Comparison of ENCODE assay signal across 15 mouse cellular contexts in genomic region chr14:118834313-118834712, GRCm38 (mm10). TPM values are rescaled to one million over a fixed set of nuclear protein-coding genes. Genes with fewer than 3 reads are reported as not detected.
A peak's percentile ranks its signal among the peaks of the same experiment; 100 is the strongest.
DNase-seq lines count a peak whose midpoint lies in the region; ATAC-seq and TF ChIP-seq lines count a peak whose summit lies in the region.
"Had no signal": no experiment of that assay in that cellular context is flagged by ENCODE, and none has a peak within 500 bp of the region (broad histone marks: within the 10 kb centered on the region; RNA-seq: fewer than 3 reads in every experiment).

No protein-coding gene starts in this region.

- TF ChIP-seq POLR2A in CH12.LX (IDR thresholded peaks at IDR 0.05; ENCODE audit: low read depth, low read length): no peak

- in situ Hi-C loops in CH12.LX (cut with MboI; ENCODE audit: low pct_ligation_motif_present, low pct_unique_long_range_greater_than_20kb, low sequenced_read_pairs): no loop called here

- no peak for TF ChIP-seq CTCF in CH12.LX (conservative IDR thresholded peaks at IDR 0.05 in 1 of 2, IDR thresholded peaks at IDR 0.05 in 1 of 2; ENCODE audit: low read depth in 2 of 2, low read length in 2 of 2)

- no peaks in the 10 kb centered on the region for H3K9me3 ChIP-seq in hindbrain, embryonic 10.5 days
- H3K9me3 ChIP-seq in hindbrain, embryonic 13.5 days: no peaks in the 10 kb centered on the region
- no peaks in the 10 kb centered on the region for H3K9me3 ChIP-seq in CH12.LX (replicated peaks; ENCODE audit: low read length)
- H3K9me3 ChIP-seq in midbrain, embryonic 16.5 days (replicated peaks; ENCODE audit: control insufficient read depth, low read length, poor library complexity, severe bottlenecking): no peaks in the 10 kb centered on the region

- H3K79me2 ChIP-seq in CH12.LX (replicated peaks; ENCODE audit: control insufficient read depth, extremely low read depth, insufficient read depth, poor library complexity, severe bottlenecking): no peaks in the 10 kb centered on the region

- H3K4me3 ChIP-seq in hindbrain, embryonic 10.5 days: no peak overlapping the region
- H3K4me3 ChIP-seq in hindbrain, embryonic 13.5 days: no peak overlapping the region
- H3K4me3 ChIP-seq in CH12.LX (replicated peaks in 1 of 3; ENCODE audit: low read depth in 2 of 3, low read length in 2 of 3, poor library complexity in 1 of 3): no peak overlapping the region
- H3K4me3 ChIP-seq in midbrain, embryonic 16.5 days (ENCODE audit: low read depth, low read length): no peak overlapping the region

- no peak overlapping the region for H3K4me2 ChIP-seq in hindbrain, embryonic 13.5 days
- H3K4me2 ChIP-seq in CH12.LX (ENCODE audit: insufficient read depth, low read depth, poor library complexity, severe bottlenecking): peak overlapping the region; percentile 13; the same call in 1 of the 2 replicates
- H3K4me2 ChIP-seq in midbrain, embryonic 16.5 days (ENCODE audit: low read length): no peak overlapping the region

- peak; percentile 22 for DNase-seq in hindbrain, embryonic 10.5 days (ENCODE audit: low spot score)
- no peak for DNase-seq in CH12.LX (ENCODE audit: extremely low read depth)
- peak; percentile 13 for DNase-seq in skeletal muscle tissue, adult 2 months (ENCODE audit: low read depth, low spot score)
- DNase-seq in testis, postnatal 14 days (ENCODE audit: low spot score): no peak
- DNase-seq in layer of hippocampus, postnatal 14 days (ENCODE audit: low spot score in 2 of 2): no peak
- DNase-seq: adrenal gland, postnatal 36 days; cerebellum, adult 2 months; heart, postnatal 14 days; lung, postnatal 14 days had no signal

- H3K27me3 ChIP-seq in hindbrain, embryonic 10.5 days (ENCODE audit: insufficient read depth, poor library complexity, severe bottlenecking): no peaks in the 10 kb centered on the region; the same call in 1 of the 2 replicates
- peaks cover 3% of the 10 kb centered on the region; the same call in 1 of the 2 replicates for H3K27me3 ChIP-seq in hindbrain, embryonic 13.5 days
- H3K27me3 ChIP-seq in CH12.LX (replicated peaks): no peaks in the 10 kb centered on the region
- H3K27me3 ChIP-seq in midbrain, embryonic 16.5 days (ENCODE audit: control insufficient read depth, insufficient read depth, low read depth, low read length): no peaks in the 10 kb centered on the region
- H3K27me3 ChIP-seq: Patski had no signal

- WGBS in hindbrain, embryonic 10.5 days: 9% methylated on average over 7 of the region's 7 CpGs
- 7% methylated on average over 7 of the region's 7 CpGs for WGBS in hindbrain, embryonic 13.5 days
- 12% methylated on average over 7 of the region's 7 CpGs for WGBS in midbrain, embryonic 16.5 days

- TF ChIP-seq EP300 in CH12.LX (IDR thresholded peaks at IDR 0.05; ENCODE audit: low read length): no peak

- peak overlapping the region; percentile 50; the same call in 1 of the 2 replicates for H3K27ac ChIP-seq in hindbrain, embryonic 10.5 days
- no peak overlapping the region for H3K27ac ChIP-seq in hindbrain, embryonic 13.5 days
- no peak overlapping the region for H3K27ac ChIP-seq in CH12.LX (ENCODE audit: insufficient read depth, low read depth)
- H3K27ac ChIP-seq in midbrain, embryonic 16.5 days (ENCODE audit: low read length): no peak overlapping the region

- H3K9ac ChIP-seq in hindbrain, embryonic 13.5 days: no peak overlapping the region
- H3K9ac ChIP-seq in CH12.LX (ENCODE audit: insufficient read depth, low read depth): no peak overlapping the region
- no peak overlapping the region for H3K9ac ChIP-seq in midbrain, embryonic 16.5 days (ENCODE audit: low read depth, low read length)

- ATAC-seq in hindbrain, embryonic 13.5 days (ENCODE audit: low FRiP score): no peak
- peak; percentile 20; the same call in 1 of the 2 replicates for ATAC-seq in granulocyte monocyte progenitor cell, adult 5-6 weeks (replicated peaks; ENCODE audit: poor library complexity, severe bottlenecking)
- no peak for ATAC-seq in midbrain, embryonic 16.5 days
- ATAC-seq: intestine, embryonic 16.5 days; Patski had no signal

- peaks cover 20% of the 10 kb centered on the region for H3K4me1 ChIP-seq in hindbrain, embryonic 10.5 days (replicated peaks)
- H3K4me1 ChIP-seq in hindbrain, embryonic 13.5 days (replicated peaks): 0 out of 2 replicates have a peak, but pooled peaks cover 2% of the 10 kb centered on the region
- H3K4me1 ChIP-seq in CH12.LX (ENCODE audit: control insufficient read depth in 1 of 2, insufficient read depth in 2 of 2): 0 out of 4 replicates have a peak, but pooled peaks cover 0 to 2% of the 10 kb centered on the region in 2 experiments
- no peaks in the 10 kb centered on the region for H3K4me1 ChIP-seq in midbrain, embryonic 16.5 days (ENCODE audit: control insufficient read depth, insufficient read depth, low read length)

- no peak for TF ChIP-seq RAD21 in CH12.LX (IDR thresholded peaks at IDR 0.05; ENCODE audit: low read depth, low read length)

- H3K36me3 ChIP-seq in hindbrain, embryonic 10.5 days: no peaks in the 10 kb centered on the region
- no peaks in the 10 kb centered on the region for H3K36me3 ChIP-seq in hindbrain, embryonic 13.5 days
- no peaks in the 10 kb centered on the region for H3K36me3 ChIP-seq in CH12.LX (replicated peaks in 1 of 2; ENCODE audit: control insufficient read depth in 1 of 2, insufficient read depth in 1 of 2, low read length in 1 of 2)
- no peaks in the 10 kb centered on the region for H3K36me3 ChIP-seq in midbrain, embryonic 16.5 days (ENCODE audit: control insufficient read depth, insufficient read depth, low read length)

- dilution Hi-C loops in CH12.LX (cut with MboI; ENCODE audit: extremely low pct_ligation_motif_present, extremely low pct_unique_long_range_greater_than_20kb, low sequenced_read_pairs): no loop called here

TF ChIP-seq in CH12.LX, 34 proteins besides CTCF, POLR2A, EP300 and RAD21:
- TF ChIP-seq BHLHE40 (IDR thresholded peaks at IDR 0.05; ENCODE audit: low read depth, low read length) (peak; percentile 54; the same call in 1 of the 2 replicates), PAX5 (IDR thresholded peaks at IDR 0.05; ENCODE audit: low read length) (no peak)

RNA-seq across cellular contexts. Expression of gene Cldn10, which starts 46.6 kb away (rescaled TPM):
- polyA plus RNA-seq in hindbrain, embryonic 10.5 days (2016; fragmentation: Nextera tagmentation; extraction: Ambion mirVana): 0.56 and 0.75 TPM in 2 replicates
- 0.65 and 1.5 TPM in 2 replicates for polyA plus RNA-seq in hindbrain, embryonic 13.5 days (2015; fragmentation: Nextera tagmentation; extraction: Ambion mirVana)
- total RNA-seq in CH12.LX (2012; rRNA removed) (not detected in 2 replicates), CH12.LX (2014; rRNA removed) (0.18 TPM in 1 of 2 replicates, not detected in the other)
- polyA plus RNA-seq in CH12.LX (2012; ENCODE audit: insufficient read length, low read depth): not detected in 2 replicates
- total RNA-seq in granulocyte monocyte progenitor cell, adult 5-6 weeks (2014; fragmentation: Nextera tagmentation): not detected in 2 replicates
- total RNA-seq in granulocyte monocyte progenitor cell, adult 5-6 weeks (2017): 0.31 TPM in 1 of 2 replicates, not detected in the other
- 1.5 and 7.2 TPM in 2 replicates for polyA plus RNA-seq in midbrain, embryonic 16.5 days (2015; fragmentation: Nextera tagmentation; extraction: Ambion mirVana)
- total RNA-seq in layer of hippocampus, postnatal 14 days (2021): 10 to 100 TPM; 26.4 to 26.6 TPM
- polyA plus RNA-seq: liver, adult 2 months; Patski had no signal

Comparison
In these comparisons a context has a peak if more than half of its experiments do, and no peak if none do; other contexts are left out.
1. DNase-seq: peak in hindbrain, embryonic 10.5 days (single experiment) and skeletal muscle tissue, adult 2 months (single experiment); none in CH12.LX (single experiment), testis, postnatal 14 days (single experiment) and layer of hippocampus, postnatal 14 days (0 of 2).